Mouse (Mus musculus) MEL (cell line): ENCODE measurements around the gene Fgd3.

Experiments used
- CHD2 ChIP-seq: IDR thresholded peaks from 2 replicates; pipeline ENCODE4 v1.6.1; 2011; ENCODE audit warnings: low read length, improper control_type of control experiment
- CTCF ChIP-seq, 3 experiments: IDR thresholded peaks in 2 of 3; conservative IDR thresholded peaks in 1 of 3; 2 replicates each; pipeline ENCODE4 v1.5.1; 2011 to 2012; ENCODE audit warnings: low read length in 3 of 3, low read depth in 2 of 3, mild to moderate bottlenecking in 2 of 3, improper control_type of control experiment in 1 of 3, inconsistent platforms in 1 of 3, mixed read lengths in 1 of 3, moderate library complexity in 1 of 3; ENCODE audit not compliant: control insufficient read depth in 1 of 3, insufficient read depth in 1 of 3, poor library complexity in 1 of 3, severe bottlenecking in 1 of 3
- E2F4 ChIP-seq: IDR thresholded peaks from 2 replicates; pipeline ENCODE4 v1.6.1; 2011; ENCODE audit warnings: low read depth, low read length, improper control_type of control experiment, borderline replicate concordance
- GATA1 ChIP-seq: IDR thresholded peaks from 2 replicates; pipeline ENCODE4 v1.6.1; 2011; ENCODE audit warnings: low read depth, low read length, improper control_type of control experiment
- JUND ChIP-seq: IDR thresholded peaks from 2 replicates; pipeline ENCODE4 v1.6.1; 2011; ENCODE audit warnings: low read depth, mild to moderate bottlenecking, improper control_type of control experiment, low read length
- MAFK ChIP-seq: IDR thresholded peaks from 2 replicates; pipeline ENCODE4 v1.6.1; 2011; ENCODE audit warnings: low read depth, mild to moderate bottlenecking, low read length, improper control_type of control experiment, borderline replicate concordance
- MAZ ChIP-seq: IDR thresholded peaks from 2 replicates; pipeline ENCODE4 v1.6.1; 2012; ENCODE audit warnings: low read depth, mild to moderate bottlenecking, inconsistent platforms, low read length, improper control_type of control experiment
- POLR2A ChIP-seq, 2 experiments: IDR thresholded peaks; 2 replicates each; pipeline ENCODE4 v1.6.1; 2011 to 2012; ENCODE audit warnings: low read length in 2 of 2, mild to moderate bottlenecking in 2 of 2, control low read depth in 1 of 2, improper control_type of control experiment in 1 of 2, low read depth in 1 of 2, moderate library complexity in 1 of 2; ENCODE audit not compliant: control insufficient read depth in 1 of 2, insufficient read depth in 1 of 2, poor library complexity in 1 of 2
- POLR2AphosphoS5 ChIP-seq: IDR thresholded peaks from 2 replicates; pipeline ENCODE4 v1.6.1; 2012; ENCODE audit warnings: low read depth, borderline replicate concordance, mild to moderate bottlenecking, inconsistent platforms, low read length, moderate library complexity, mixed read lengths
- SMC3 ChIP-seq: IDR thresholded peaks from 2 replicates; pipeline ENCODE4 v1.6.1; 2011; ENCODE audit warnings: low read depth, low read length, improper control_type of control experiment
- USF1 ChIP-seq: IDR thresholded peaks from 2 replicates; pipeline ENCODE4 v1.6.1; 2014; ENCODE audit warnings: low read depth, mild to moderate bottlenecking, inconsistent platforms, low read length, improper control_type of control experiment, moderate library complexity

DNA sequence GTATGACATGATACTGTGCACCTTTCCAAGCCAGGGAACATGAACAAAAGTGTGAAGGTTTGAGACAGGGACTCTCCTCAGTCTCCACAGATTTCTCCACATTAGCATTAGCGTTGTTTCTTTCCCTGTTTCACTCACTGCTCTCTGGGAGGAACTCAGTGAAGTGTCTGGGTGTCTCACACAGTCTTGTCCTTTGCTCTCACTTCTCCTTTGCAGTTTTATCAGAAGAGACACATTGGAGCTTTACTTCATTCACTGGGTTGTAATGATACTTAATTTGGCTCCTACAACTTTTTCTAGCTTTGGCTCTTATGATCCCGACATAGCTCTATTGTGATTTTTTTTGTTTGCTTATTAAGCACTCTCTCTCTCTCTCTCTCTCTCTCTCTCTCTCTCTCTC, 28.4 kb upstream of the Fgd3 start:
- no peak for TF ChIP-seq CTCF (IDR thresholded peaks at IDR 0.05 in 2 of 3, conservative IDR thresholded peaks at IDR 0.05 in 1 of 3; ENCODE audit: control insufficient read depth in 1 of 3, insufficient read depth in 1 of 3, low read depth in 2 of 3, low read length in 3 of 3, poor library complexity in 1 of 3, severe bottlenecking in 1 of 3)
- TF ChIP-seq CHD2 = no peak
- TF ChIP-seq POLR2AphosphoS5 = no peak
- TF ChIP-seq SMC3 = no peak
- peak; percentile 78 for TF ChIP-seq GATA1
- no peak for TF ChIP-seq POLR2A (IDR thresholded peaks at IDR 0.05; ENCODE audit: control insufficient read depth in 1 of 2, insufficient read depth in 1 of 2, low read depth in 1 of 2, low read length in 2 of 2, poor library complexity in 1 of 2)
- TF ChIP-seq E2F4 = no peak
- TF ChIP-seq MAFK = no peak
- TF ChIP-seq USF1 = no peak
- TF ChIP-seq MAZ = no peak
- no peak for TF ChIP-seq JUND
